Mouse (Mus musculus): ENCODE results near the gene Gng7. TPM values are rescaled to one million over a fixed set of nuclear protein-coding genes. Genes with fewer than 3 reads are reported as not detected.
"Not testable (repeated sequence)": the region's sequence is repeated elsewhere in the genome, so short reads cannot be mapped to it uniquely, and the experiment has no call there.

Gene Gng7
- 1 to 10 TPM; 5.4 to 6.4 TPM for total RNA-seq (2021)
- long read RNA-seq, experiment 1, partial matches to known transcripts: 0 of 6 reads
- long read RNA-seq, experiment 1, other reads (novel, unspliced or antisense): 6 of 6 reads
- long read RNA-seq, experiment 2, partial matches to known transcripts: 0 of 3 reads
- long read RNA-seq, experiment 2, other reads (novel, unspliced or antisense): 2 of 3 reads

GRCm38 (mm10) chr10:81014393-81015384, at the start of gene Gng7:
Gng7 (minus strand) TSS chr10:81014945.
- DNase-seq: peak; percentile 98

GRCm38 (mm10) chr10:81064519-81064918, 49.8 kb upstream of the Gng7 start:
- not testable (repeated sequence) for DNase-seq

- no peak for DNase-seq
Observed at GRCm38 (mm10) chr10:81062710-81063109, 48.0 kb upstream of the Gng7 start.

DNA sequence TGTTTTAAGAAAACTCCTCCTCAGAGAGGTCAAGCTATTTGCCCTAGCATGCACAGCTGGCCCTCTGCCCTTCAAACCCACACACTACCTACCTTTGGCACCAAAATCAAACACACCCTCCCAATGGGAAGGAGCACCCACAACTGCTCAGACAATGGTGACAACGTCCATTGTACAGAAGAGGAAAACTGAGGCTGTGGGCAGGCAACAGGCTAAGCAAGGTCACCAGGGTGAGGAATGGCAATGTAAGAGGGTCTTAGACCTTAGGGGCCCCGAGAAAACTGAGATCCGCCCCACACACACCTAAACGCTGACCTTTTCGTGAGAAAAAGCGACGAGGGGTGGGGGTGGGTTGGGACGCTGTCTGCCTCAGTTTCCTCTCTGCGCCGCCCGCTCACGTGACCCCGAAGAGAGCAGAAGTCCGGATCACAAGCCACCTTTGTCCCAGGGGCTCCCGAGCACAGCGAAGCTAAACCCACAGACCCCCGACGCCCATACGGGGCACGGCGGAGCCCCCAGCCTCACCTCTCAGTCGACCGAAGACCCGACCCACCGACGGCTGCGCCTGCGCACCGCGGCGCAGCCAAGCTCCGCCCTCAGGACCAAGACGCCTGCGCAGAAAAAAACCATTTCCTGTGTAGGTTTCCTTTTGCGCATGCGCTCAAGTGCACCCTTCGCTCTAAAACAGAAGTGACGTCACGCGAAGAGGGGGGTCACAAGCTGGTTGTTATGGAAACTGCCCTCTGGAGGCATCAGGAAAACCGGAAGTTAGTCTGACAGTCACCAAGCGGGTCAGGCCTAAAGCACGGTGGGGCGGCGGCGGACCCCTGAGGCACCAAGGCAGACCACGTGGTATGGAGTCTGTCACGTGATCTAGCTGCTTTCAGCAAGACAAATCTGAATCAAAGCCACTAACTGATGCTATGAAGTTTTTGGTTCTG, 45.1 kb upstream of the Gng7 start, which contains the start of gene Sgta:
Gene Sgta, minus strand, starts transcription at position 579 of the 941 bp plus-strand sequence.
- DNase-seq: peak; percentile 99

DNA sequence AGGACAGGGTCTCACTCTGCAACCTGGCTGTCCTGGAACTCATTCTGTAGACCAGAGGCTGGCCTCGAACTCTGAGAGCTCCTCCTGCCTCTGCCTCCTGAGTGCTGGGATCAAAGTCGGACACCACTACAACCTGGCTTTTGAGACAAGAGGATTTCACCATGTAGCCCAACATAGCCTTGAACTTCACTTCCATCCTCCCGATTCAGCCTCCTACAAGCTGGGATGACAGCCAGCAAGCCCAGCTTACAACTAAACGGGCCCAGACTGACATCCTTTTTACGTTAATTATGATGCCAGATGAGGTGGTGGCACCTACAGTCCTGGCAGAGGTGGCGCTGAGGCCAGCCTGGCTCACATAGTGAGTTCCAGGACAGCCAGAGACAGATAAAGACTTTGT, 44.2 kb upstream of the Gng7 start:
- no peak for DNase-seq

DNA sequence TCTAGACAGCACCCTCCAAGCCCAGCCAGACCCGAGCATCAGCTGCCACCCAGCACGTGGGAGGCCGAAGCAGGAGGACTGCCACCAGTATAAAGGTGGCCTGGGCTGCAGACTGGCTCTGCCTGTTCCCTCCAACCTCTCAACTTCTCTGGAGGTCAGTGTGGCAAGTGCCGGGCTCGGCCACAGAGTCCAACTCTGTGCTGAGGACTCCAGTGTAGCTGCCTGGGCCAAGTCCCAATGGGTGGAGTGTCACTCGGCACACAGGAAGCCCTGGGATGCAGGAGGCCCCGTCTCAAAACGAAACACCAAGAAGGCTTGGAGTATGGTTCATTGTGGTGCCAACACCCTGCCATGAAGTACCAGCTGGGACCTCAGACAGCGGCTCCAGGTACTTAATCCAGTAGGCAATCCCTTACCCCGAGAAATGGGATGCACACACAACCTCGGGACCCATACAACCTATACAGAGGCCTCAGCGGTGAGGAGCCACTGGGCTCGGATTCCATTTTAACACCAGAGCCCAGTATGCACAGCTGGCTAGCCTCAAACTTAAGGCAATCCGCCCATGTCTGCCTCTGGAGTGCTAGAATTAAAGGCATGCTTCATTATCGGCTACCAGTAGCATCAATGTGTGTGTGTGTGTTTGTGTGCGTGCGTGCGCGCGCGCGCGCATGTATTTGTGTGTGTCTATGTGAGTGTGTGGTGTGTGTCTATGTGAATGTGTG, 42.8 kb upstream of the Gng7 start:
- peak; percentile 70 for DNase-seq

DNA sequence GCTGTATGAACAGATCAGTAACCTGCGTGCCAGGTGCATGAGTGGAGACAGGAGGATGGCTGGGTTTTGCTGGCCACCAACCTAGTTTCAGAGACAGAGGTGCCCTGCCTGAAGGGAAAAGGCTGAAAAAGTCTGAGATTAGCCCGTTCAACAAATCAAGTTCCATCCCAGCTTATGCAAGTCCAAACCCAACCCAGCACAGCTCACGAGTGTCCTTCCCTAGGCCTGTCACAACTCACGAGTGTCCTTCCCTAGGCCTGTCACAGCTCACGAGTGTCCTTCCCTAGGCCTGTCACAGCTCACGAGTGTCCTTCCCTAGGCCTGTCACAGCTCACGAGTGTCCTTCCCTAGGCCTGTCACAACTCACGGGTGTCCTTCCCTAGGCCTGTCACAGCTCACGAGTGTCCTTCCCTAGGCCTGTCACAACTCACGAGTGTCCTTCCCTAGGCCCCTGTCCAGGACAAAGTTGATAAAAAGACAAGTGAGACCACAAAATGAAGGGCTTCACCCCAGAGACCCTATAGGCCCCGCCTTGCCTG, 41.1 kb upstream of the Gng7 start:
- DNase-seq: peak; percentile 38

DNA sequence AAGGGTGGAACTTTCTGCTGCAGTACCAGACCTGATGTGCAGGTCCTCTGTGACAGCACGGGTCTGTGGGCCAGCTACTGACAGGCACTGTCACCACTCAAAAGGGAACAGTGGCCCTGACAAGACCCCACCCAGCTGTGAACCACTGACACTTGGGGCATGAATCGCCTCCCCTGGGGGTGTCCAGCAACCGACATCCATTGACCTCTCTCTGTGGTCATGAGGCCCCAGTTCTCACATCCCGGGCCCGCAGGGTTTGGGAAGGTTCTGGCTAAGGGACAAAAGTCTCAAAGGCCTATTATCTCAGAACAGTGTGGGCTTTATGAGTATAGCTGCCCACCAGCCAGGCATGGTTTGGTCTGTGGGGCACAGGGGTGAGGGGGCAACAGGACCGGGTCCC, 40.4 kb upstream of the Gng7 start:
- no peak for DNase-seq

- DNase-seq: peak; percentile 69
Observed at GRCm38 (mm10) chr10:81052577-81052976, 37.8 kb upstream of the Gng7 start.

DNA sequence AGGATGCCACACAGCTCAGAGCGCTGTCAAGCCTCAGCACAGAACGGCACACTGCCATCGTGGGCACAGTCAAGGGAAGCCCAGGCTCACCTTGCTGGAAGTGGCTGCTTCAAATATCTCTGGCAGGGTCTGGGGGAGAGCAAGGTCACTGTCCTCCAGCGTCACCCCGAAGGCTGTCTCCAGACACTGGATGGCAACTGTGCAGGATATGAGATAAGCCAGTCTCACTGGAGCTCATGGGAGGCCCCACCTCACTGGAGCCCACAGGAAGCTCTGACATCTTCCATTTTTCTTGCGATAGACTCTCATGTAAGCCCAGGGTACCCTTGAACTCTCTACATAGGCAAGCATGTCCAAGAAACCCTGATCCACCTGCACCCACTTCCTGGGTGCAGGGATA, 36.4 kb upstream of the Gng7 start:
- no peak for DNase-seq

DNA sequence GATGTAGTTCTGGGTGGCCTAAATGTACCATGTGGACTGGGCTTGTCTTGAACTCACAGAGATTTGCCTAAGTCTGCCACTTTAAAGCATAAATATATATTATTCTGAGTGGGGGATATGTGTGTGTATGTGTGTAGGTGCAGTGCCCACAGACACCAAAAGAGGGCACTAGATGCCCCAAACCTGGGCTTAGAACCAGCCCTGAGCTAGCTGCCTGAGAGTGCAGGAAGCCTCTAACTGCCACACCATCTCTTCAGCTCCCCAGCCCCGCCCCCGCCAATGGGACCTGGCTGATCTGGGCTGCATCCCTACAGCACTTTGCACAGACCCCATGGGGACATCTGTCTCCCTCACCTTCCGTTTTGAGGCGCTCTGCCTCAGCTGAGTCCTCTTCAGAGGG, 35.9 kb upstream of the Gng7 start:
- peak; percentile 44 for DNase-seq

DNA sequence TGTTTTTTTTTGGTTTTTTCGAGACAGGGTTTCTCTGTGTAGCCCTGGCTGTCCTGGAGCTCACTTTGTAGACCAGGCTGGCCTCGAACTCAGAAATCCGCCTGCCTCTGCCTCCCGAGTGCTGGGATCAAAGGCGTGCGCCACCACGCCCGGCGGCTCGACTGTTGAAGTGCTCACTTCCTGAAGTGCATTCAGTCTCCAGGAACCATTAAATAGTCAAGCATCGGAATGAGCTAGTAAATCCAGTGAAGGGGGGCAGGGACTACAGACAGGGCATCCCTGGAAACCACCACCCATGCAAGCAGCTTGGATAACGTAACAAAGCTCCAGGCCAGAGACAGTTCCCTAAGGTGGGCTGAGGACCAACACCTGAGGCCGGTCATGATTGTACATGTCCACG, 30.5 kb upstream of the Gng7 start:
- not testable (repeated sequence) for DNase-seq

GRCm38 (mm10) chr10:81041458-81042175, 26.9 kb upstream of the Gng7 start:
- peak; percentile 84 for DNase-seq

DNA sequence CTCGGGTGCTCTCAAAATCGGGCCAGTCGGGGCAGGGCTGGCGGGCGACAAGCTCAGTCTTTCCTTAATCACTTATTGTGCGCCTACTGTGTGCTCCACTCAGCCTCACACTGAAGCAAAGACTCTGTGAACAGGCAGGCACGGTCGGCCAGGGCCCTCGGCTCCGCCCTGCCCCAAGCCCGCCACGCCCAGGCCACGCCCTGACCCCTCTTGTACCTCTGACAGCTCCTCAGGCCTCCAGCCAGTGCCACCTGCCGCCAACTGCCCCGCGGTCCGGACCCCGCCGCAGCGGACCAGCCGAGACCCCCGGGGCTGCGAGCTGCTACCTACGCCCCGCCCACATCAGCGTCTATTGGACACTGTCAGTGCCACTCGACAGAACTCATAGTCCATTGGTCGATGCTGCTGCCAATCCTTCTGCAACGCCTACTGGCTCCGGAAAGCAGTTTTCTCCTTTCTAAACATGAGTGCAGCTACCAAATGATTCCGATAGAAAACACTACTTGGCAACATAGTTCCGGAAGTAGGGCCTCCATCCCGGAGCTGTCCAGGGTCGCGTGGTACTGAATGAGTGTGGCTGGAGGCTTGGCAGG, 22.3 kb upstream of the Gng7 start, which contains the start of gene Slc39a3:
Gene Slc39a3, minus strand, starts transcription at position 439 of the 593 bp plus-strand sequence.
- peak; percentile 98 for DNase-seq

- DNase-seq: no peak
Observed at GRCm38 (mm10) chr10:81036251-81036650, 21.5 kb upstream of the Gng7 start.

DNA sequence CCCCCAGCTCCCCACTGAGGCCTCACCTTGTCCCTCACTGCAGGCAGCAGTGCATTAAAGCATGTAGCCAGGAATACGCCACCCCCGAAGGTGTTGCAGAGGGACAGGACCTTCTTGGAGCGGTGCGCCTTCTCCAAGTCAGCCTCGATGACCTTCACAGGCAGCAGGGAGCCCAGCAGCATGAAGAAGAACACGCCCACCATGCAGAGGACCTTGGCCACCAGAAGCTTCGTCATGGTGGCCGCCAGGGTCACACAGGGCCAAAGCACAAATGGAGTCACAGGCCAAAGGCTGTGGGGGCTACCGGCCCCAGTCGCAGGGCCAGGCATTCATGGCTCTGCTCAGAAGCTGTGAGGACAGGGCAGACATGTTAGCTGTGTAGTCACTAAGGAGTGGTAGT, 18.8 kb upstream of the Gng7 start:
- DNase-seq: peak; percentile 49

DNA sequence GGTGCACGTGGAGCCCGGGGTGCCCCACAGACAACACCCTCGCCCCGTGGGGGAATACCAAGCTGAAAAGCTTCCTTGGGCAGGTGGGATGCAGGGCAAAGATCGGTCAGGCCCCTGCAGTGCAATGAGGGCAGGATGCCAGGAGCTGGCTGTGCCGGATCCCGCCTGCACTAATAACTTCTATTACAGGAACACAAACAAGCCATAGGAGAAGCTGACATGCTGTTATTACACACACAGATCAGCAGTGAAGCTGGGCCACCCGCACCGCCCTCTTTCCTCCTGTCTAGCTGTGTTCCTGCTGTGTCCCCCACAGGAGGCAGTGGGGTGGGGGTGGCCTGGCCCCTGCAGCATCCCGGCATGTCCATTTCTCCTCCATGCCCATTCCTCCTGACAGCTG, 14.3 kb upstream of the Gng7 start:
- DNase-seq: no peak

GRCm38 (mm10) chr10:81028219-81028618, 13.5 kb upstream of the Gng7 start:
- DNase-seq: no peak

DNA sequence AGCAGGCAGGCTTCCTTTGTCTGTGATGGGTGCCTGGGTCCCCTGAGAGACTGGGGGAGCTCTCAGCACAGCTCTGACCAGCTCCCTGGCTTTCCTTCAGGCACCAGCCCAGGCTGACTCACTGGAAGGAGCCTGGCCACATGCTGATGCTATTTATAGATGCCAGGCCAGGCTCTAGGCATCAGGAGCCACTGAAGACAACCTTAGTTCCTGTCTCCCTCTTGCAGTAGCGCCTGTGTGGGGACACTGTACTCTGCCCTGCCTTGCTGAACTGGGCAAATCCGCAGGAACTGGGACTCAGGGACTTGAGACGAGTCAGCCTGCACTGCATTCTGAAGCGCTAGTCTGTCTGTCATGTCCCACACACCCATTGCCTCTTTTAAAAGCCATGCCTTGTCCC, 12.6 kb upstream of the Gng7 start:
- peak; percentile 64 for DNase-seq

DNA sequence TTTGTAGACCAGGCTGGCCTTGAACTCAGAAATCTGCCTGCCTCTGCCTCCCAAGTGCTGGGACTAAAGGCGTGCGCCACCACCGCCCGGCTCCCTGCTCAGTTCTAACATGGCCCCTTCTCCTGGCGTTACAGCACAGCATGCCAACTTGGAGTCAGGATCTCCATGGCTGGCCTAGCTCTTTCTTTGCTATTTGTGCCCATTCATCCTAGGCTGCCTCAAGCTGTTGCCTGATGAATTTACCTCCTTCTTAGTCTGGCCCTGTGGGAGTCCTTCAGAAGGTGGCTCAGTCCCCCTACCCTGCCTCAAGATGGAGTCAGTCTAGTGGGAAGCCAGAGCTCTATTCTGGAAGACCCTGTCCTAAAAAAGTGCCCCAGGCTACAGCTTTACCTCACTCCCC, 12.1 kb upstream of the Gng7 start:
- DNase-seq: no peak
